Mouse (Mus musculus): Measurements from ENCODE around the gene Lrrk1. TPM values are rescaled to one million over a fixed set of nuclear protein-coding genes. Genes with fewer than 3 reads are reported as not detected.

The Lrrk1 gene
- polyA plus RNA-seq, 1 experiment from 2014 or later = 29.3 TPM

GRCm38 (mm10) chr7:66259436-66260206 is 128.5 kb downstream of the Lrrk1 start:
- no peaks in the 10 kb centered on the region for H3K27me3 ChIP-seq (ENCODE audit: control insufficient read depth, insufficient read depth, low read depth, low read length)
- H3K4me1 ChIP-seq (replicated peaks; ENCODE audit: control insufficient read depth, insufficient read depth, low read length) = peaks cover 49% of the 10 kb centered on the region
- H3K4me3 ChIP-seq (ENCODE audit: low read length) = no peak overlapping the region
- H3K9me3 ChIP-seq (ENCODE audit: control insufficient read depth, low read length) = no peaks in the 10 kb centered on the region
- WGBS = 61% methylated on average over 14 of the region's 14 CpGs
- H3K4me2 ChIP-seq (ENCODE audit: low read depth, low read length) = no peak overlapping the region
- peaks cover 14% of the 10 kb centered on the region for H3K36me3 ChIP-seq (ENCODE audit: control insufficient read depth, insufficient read depth, low read length)
- no peak; the same call in 1 of the 2 replicates for ATAC-seq (ENCODE audit: low read depth)
- H3K9ac ChIP-seq (ENCODE audit: low read length) = no peak overlapping the region
- H3K27ac ChIP-seq (ENCODE audit: low read length) = peak overlapping the region; percentile 84

DNA sequence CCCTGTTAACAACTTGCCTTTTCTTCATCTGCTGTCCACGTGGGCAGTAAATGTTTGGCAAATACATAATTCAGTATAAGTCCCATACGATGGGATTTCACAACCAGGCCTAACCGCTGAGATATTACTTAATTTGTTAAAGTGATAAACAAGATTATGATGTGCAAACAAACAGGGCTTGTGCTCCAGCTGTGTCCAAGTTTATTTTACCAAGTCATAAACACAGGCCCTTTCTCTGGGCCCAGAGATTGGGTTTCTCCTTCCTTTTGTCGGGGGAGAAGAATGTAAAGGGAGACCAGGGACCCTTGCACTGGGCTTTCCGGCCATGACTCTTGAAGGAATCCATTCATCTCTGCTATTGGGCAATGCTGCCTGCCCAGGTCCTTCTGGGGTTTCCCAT is 129.2 kb downstream of the Lrrk1 start:
- Histone ChIP-seq H3K27me3 (ENCODE audit: control insufficient read depth, insufficient read depth, low read depth, low read length) (no peaks in the 10 kb centered on the region), H3K9me3 (ENCODE audit: control insufficient read depth, low read length) (no peaks in the 10 kb centered on the region), H3K4me2 (ENCODE audit: low read depth, low read length) (no peak overlapping the region), H3K4me3 (ENCODE audit: low read length) (no peak overlapping the region), H3K9ac (ENCODE audit: low read length) (no peak overlapping the region), H3K36me3 (ENCODE audit: control insufficient read depth, insufficient read depth, low read length) (peaks cover 14% of the 10 kb centered on the region), H3K4me1 (replicated peaks; ENCODE audit: control insufficient read depth, insufficient read depth, low read length) (peaks cover 49% of the 10 kb centered on the region), H3K27ac (ENCODE audit: low read length) (peak overlapping the region; percentile 86)
- ATAC-seq (ENCODE audit: low read depth) = peak; percentile 66
- WGBS = 51% methylated on average over 5 of the region's 5 CpGs

- H3K27ac ChIP-seq (ENCODE audit: low read length) = peak overlapping the region; percentile 90
- H3K9ac ChIP-seq (ENCODE audit: low read length) = no peak overlapping the region
- no peaks in the 10 kb centered on the region for H3K9me3 ChIP-seq (ENCODE audit: control insufficient read depth, low read length)
- no peak overlapping the region for H3K4me2 ChIP-seq (ENCODE audit: low read depth, low read length)
- WGBS = 58% methylated on average over 5 of the region's 5 CpGs
- H3K36me3 ChIP-seq (ENCODE audit: control insufficient read depth, insufficient read depth, low read length) = peaks cover 9% of the 10 kb centered on the region
- peaks cover 49% of the 10 kb centered on the region for H3K4me1 ChIP-seq (replicated peaks; ENCODE audit: control insufficient read depth, insufficient read depth, low read length)
- ATAC-seq (ENCODE audit: low read depth) = peak; percentile 63
- H3K27me3 ChIP-seq (ENCODE audit: control insufficient read depth, insufficient read depth, low read depth, low read length) = no peaks in the 10 kb centered on the region
- H3K4me3 ChIP-seq (ENCODE audit: low read length) = no peak overlapping the region
Observed at GRCm38 (mm10) chr7:66257232-66257631, 130.9 kb downstream of the Lrrk1 start.

DNA sequence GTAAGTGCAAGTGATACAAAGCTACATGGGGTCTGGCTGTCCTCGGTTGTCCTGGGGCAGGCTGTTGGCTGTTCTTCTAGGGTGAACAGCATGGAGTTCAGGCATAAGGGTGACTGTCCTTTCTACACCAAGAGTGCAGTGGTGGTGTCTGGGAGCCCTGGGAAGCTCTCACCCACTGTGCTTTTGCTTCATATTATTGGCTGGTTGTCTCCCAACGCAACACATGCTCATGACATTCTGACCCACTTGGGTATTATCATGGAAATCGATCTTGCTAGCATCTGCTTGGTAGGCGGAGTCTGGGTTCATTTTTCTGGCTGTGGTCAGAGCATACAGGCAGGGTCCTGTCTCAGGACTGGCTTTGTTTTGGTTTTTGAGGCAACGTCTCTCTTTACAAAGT is 131.7 kb downstream of the Lrrk1 start:
- Histone ChIP-seq H3K4me1 (replicated peaks; ENCODE audit: control insufficient read depth, insufficient read depth, low read length) (peaks cover 49% of the 10 kb centered on the region), H3K9me3 (ENCODE audit: control insufficient read depth, low read length) (no peaks in the 10 kb centered on the region), H3K9ac (ENCODE audit: low read length) (no peak overlapping the region), H3K27ac (ENCODE audit: low read length) (peak overlapping the region; percentile 90), H3K36me3 (ENCODE audit: control insufficient read depth, insufficient read depth, low read length) (peaks cover 2% of the 10 kb centered on the region; the same call in 1 of the 2 replicates), H3K4me2 (ENCODE audit: low read depth, low read length) (no peak overlapping the region), H3K4me3 (ENCODE audit: low read length) (no peak overlapping the region), H3K27me3 (ENCODE audit: control insufficient read depth, insufficient read depth, low read depth, low read length) (no peaks in the 10 kb centered on the region)
- ATAC-seq (ENCODE audit: low read depth) = no peak
- 75% methylated on average over 5 of the region's 5 CpGs for WGBS

DNA sequence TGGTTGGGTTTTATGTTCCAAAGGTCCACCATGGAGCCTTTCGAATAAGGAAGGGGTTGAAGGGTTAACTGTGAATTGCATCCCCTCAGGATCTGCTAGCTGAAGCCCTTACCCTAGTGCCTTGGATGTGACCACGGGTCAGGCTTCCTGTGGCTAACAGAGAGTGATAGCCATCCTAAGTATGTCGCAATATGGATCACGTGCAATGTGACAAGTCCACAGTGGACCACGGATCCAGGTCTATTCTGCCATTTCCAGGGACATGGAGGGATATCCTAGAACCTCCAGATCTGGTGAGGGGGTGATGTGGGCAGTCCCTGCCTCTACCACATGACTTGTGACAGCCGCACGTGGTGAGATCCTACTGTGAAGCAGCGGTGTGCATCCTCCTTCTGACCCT is 133.2 kb downstream of the Lrrk1 start:
- Histone ChIP-seq H3K4me1 (replicated peaks; ENCODE audit: control insufficient read depth, insufficient read depth, low read length) (peaks cover 36% of the 10 kb centered on the region), H3K4me3 (ENCODE audit: low read length) (no peak overlapping the region), H3K36me3 (ENCODE audit: control insufficient read depth, insufficient read depth, low read length) (no peaks in the 10 kb centered on the region; the same call in 1 of the 2 replicates), H3K27ac (ENCODE audit: low read length) (peak overlapping the region; percentile 68), H3K27me3 (ENCODE audit: control insufficient read depth, insufficient read depth, low read depth, low read length) (no peaks in the 10 kb centered on the region), H3K9me3 (ENCODE audit: control insufficient read depth, low read length) (no peaks in the 10 kb centered on the region), H3K4me2 (ENCODE audit: low read depth, low read length) (no peak overlapping the region), H3K9ac (ENCODE audit: low read length) (no peak overlapping the region)
- ATAC-seq (ENCODE audit: low read depth) = no peak
- whole genome bisulfite sequencing = 79% methylated on average over 8 of the region's 8 CpGs

DNA sequence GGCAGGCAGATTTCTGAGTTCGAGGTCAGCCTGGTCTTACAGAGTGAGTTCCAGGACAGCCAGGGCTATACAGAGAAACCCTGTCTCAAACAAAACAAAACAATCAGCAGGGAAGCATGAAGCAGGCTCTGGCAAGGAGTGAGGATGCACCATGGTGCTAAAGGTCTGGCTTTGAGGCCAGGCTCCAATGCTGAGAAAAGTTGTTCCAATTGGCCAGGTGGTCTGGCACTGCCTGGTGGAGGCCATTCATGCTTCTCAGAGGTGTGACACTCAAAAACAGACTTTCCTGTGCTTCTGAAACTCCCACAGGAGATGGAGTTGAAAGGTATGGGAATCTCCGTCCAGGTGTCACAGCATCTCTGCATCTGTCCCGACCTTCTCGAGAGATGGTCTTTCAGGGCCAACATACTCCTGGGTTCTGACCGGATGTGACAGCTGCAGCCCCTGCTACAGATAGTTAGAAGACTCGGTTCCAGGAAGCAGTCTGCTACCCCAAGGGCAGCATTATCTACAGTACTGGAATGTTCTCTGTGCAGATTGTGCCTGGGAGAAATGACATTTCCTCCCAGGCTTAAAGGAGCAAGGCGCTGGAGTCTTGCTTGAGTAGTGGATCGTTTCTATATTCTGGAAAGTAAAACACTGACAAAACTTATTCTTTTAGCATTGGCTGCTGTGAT is 134.0 kb downstream of the Lrrk1 start:
- WGBS = 73% methylated on average over 8 of the region's 8 CpGs

DNA sequence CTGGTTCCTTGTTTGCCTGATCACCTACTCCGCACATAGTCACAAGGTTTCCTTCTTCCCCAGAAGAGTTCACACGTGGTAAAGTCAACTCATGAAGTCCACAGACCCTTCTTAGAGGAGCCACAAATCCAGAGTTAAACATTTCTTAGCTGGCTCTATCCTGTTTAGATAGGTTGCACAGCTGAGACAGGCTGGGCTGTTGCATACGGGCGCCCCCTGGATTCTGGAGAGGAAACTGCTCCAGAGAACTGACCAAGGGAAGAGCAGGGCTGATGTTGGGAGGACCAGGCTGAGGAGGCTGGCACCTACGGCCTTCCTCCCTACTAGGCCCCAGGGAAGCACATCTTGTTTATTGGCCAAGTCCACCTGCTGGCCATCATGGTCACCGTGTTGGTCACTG is 138.1 kb downstream of the Lrrk1 start:
- WGBS = 23% methylated on average over 6 of the region's 6 CpGs
- H3K4me3 ChIP-seq (ENCODE audit: low read length) = no peak overlapping the region
- no peaks in the 10 kb centered on the region for H3K27me3 ChIP-seq (ENCODE audit: control insufficient read depth, insufficient read depth, low read depth, low read length)
- H3K27ac ChIP-seq (ENCODE audit: low read length) = no peak overlapping the region
- H3K9me3 ChIP-seq (ENCODE audit: control insufficient read depth, low read length) = no peaks in the 10 kb centered on the region
- peaks cover 12% of the 10 kb centered on the region for H3K4me1 ChIP-seq (replicated peaks; ENCODE audit: control insufficient read depth, insufficient read depth, low read length)
- peak; percentile 79 for ATAC-seq (ENCODE audit: low read depth)
- no peaks in the 10 kb centered on the region for H3K36me3 ChIP-seq (ENCODE audit: control insufficient read depth, insufficient read depth, low read length)
- no peak overlapping the region for H3K4me2 ChIP-seq (ENCODE audit: low read depth, low read length)
- H3K9ac ChIP-seq (ENCODE audit: low read length) = no peak overlapping the region

More for the DNA sequence above, 134.0 kb downstream of the Lrrk1 start:
- H3K27me3 ChIP-seq (ENCODE audit: control insufficient read depth, insufficient read depth, low read depth, low read length) = no peaks in the 10 kb centered on the region
- no peaks in the 10 kb centered on the region for H3K9me3 ChIP-seq (ENCODE audit: control insufficient read depth, low read length)
- no peak for ATAC-seq (ENCODE audit: low read depth)
- no peak overlapping the region for H3K4me2 ChIP-seq (ENCODE audit: low read depth, low read length)
- no peaks in the 10 kb centered on the region for H3K36me3 ChIP-seq (ENCODE audit: control insufficient read depth, insufficient read depth, low read length)
- H3K4me3 ChIP-seq (ENCODE audit: low read length) = no peak overlapping the region
- no peak overlapping the region for H3K9ac ChIP-seq (ENCODE audit: low read length)
- H3K27ac ChIP-seq (ENCODE audit: low read length) = no peak overlapping the region
- peaks cover 28% of the 10 kb centered on the region; the same call in 1 of the 2 replicates for H3K4me1 ChIP-seq (replicated peaks; ENCODE audit: control insufficient read depth, insufficient read depth, low read length)

- 70% methylated on average over 3 of the region's 3 CpGs for WGBS
- Histone ChIP-seq H3K4me2 (ENCODE audit: low read depth, low read length) (no peak overlapping the region), H3K36me3 (ENCODE audit: control insufficient read depth, insufficient read depth, low read length) (no peaks in the 10 kb centered on the region), H3K9ac (ENCODE audit: low read length) (no peak overlapping the region), H3K9me3 (ENCODE audit: control insufficient read depth, low read length) (no peaks in the 10 kb centered on the region), H3K4me3 (ENCODE audit: low read length) (no peak overlapping the region), H3K27me3 (ENCODE audit: control insufficient read depth, insufficient read depth, low read depth, low read length) (no peaks in the 10 kb centered on the region), H3K27ac (ENCODE audit: low read length) (no peak overlapping the region), H3K4me1 (replicated peaks; ENCODE audit: control insufficient read depth, insufficient read depth, low read length) (peaks cover 9% of the 10 kb centered on the region)
- ATAC-seq (ENCODE audit: low read depth) = no peak
Observed at GRCm38 (mm10) chr7:66249426-66249825, 138.7 kb downstream of the Lrrk1 start.

DNA sequence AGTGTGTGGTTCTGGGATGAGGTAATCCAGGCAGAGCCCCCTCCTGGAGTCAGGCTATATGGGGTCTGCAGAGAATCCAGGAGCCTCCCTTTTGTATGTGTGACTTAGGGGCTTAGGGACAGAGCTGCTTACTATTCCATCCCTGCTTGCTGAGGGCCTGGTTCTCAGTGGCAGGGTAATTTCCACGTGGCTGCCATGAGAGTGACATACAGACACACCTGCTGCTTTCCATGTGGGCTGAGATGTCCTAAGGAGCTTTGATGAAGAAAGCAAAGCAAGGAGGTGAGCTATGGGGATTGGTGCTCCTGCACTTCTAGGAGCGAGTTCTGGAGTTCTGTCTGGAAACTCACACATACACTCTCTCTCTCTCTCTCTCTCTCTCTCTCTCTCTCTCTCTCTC is 139.1 kb downstream of the Lrrk1 start:
- H3K4me3 ChIP-seq (ENCODE audit: low read length) = no peak overlapping the region
- no peak overlapping the region for H3K4me2 ChIP-seq (ENCODE audit: low read depth, low read length)
- H3K36me3 ChIP-seq (ENCODE audit: control insufficient read depth, insufficient read depth, low read length) = no peaks in the 10 kb centered on the region
- WGBS = 45% methylated on average over 2 of the region's 2 CpGs
- no peaks in the 10 kb centered on the region for H3K27me3 ChIP-seq (ENCODE audit: control insufficient read depth, insufficient read depth, low read depth, low read length)
- H3K27ac ChIP-seq (ENCODE audit: low read length) = no peak overlapping the region
- peaks cover 9% of the 10 kb centered on the region for H3K4me1 ChIP-seq (replicated peaks; ENCODE audit: control insufficient read depth, insufficient read depth, low read length)
- no peaks in the 10 kb centered on the region for H3K9me3 ChIP-seq (ENCODE audit: control insufficient read depth, low read length)
- no peak for ATAC-seq (ENCODE audit: low read depth)
- no peak overlapping the region for H3K9ac ChIP-seq (ENCODE audit: low read length)
